Mouse (Mus musculus) embryo, embryonic 11.5 days (tissue): ENCODE measurements around the gene Nt5dc3.

ENCODE experiments used
- DNase-seq: peaks from one replicate; pipeline ENCODE4 v3.0.0-alpha.2; 2012; ENCODE audit warnings: low read depth, low spot score

The Nt5dc3 gene

DNA sequence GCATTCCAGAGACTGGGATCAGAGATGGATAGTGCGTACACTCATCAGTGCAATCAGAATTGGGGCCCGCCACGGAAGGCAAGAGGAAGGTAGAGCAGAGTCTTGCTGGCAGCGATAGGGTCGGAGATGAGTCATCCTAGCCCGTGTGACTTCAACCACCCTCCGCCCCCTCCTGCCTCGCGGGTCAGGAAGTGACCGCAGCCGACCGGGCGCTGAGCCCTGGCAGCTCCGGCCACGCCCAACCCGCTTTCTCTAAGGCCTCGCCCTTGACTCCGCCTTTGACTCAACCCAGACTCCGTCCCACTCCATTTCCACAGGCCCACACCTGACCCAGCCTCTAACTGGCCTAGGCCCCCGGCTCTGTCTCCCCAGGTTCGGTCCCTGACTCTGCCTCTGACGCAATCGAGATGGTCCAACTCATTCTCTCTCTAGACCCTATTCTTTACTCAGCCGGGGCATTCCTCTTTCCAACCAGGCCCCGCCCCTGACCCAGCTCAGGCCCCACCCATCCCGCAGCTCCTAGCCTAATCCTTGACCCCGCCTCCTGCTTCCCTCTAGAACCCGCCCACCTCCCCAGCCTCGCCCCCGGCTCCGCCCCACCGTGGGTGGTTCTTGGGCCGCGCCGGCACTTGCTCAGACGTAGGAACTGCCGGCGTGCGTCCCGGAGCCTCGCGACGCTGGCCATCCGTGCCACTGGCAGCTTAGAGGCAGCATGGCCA lies at the start of gene Nt5dc3:
Gene Nt5dc3 (plus strand): TSS at position 608 of the 719 bp plus-strand sequence.
- peak; percentile 95 for DNase-seq

DNA sequence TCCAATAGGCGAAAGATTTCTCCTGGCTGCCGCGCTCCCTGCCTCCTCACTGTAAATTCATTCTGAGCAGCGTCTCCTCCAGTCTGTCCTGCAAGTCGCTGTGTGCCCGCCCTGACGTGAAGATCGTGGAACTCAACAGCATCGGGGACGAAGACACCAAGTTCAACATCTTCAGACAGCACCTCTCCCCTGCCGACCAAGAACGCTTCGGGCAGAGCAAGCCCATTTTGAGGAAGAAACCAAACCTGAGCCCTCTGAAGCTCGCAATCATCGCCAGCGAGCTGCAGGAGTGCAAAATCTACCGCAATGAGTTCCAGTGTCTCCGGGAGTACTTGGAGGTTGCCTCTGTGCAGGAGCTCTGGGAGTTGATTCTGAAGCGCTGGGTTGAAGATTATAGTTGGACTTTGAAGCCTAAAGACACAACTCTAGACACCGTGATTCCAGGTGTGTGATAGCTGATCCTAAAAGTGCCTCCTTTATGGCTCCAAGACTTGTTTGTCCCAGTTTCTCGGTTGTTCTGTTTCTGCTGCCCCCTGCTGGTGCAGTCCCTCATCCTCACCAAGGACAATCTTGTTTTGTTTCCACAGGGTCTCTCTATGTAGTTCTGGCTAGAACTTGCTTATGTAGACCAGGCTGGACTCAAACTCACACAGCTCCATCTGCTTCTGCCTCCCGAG lies 47.8 kb upstream of the Nt5dc3 start:
- DNase-seq, result peak; percentile 81

DNA sequence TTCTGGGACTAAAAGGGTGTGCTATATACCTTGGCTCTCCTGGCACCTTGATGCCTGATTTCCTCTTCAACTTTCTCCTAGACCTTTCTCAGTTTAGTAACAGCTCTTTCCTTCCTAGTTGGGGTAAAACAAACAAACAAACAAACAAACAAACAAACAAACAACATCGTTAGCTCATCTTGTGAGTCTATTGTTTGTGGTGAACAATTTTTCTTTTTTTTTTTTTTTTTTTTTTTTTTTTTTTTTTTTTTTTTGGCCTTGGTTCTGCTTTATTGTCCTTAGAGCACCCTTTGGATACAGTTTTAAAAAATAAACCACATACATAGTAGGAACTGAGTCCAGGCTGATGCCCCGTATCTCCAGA lies 47.3 kb upstream of the Nt5dc3 start:
- no peak for DNase-seq

DNA sequence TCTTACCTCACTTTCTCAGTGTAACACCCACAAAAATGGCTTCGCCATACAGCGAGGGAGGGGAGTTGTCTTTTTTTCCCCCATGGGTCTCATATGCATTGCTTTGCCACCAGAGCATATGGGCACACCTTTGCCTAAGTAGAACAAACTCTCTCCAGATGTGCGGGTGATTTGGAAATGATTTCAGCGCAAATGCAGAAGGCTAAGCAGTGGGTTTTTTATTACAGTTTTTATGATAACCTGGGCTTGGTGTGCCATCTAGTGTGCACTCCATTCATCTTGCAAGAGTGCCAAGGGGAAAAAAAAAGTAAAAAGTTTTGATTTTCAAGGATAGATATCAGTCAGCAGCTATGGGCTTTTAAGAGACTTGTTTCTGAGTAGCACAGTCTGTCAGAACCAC lies 43.8 kb upstream of the Nt5dc3 start:
- DNase-seq, result no peak

DNA sequence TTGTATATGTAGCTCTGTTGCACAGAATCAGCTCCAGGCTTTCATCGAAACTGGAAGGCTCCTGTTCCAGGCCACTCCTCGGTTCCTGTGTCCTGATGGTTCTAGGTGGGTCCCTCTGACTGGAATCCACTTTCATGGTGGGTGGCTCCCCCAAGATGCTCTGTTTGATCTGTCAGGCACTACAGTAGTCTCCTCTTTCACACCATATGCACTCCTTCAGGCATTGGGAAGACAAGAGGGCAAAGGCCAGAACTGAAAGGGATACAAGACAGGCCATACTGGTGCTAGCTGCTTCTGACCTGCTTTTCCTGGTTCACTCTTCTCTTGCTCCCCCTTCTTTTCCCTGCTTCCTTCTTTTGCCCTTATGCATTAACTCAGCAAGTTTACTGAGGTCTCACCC lies 35.9 kb upstream of the Nt5dc3 start:
- DNase-seq, result no peak

DNA sequence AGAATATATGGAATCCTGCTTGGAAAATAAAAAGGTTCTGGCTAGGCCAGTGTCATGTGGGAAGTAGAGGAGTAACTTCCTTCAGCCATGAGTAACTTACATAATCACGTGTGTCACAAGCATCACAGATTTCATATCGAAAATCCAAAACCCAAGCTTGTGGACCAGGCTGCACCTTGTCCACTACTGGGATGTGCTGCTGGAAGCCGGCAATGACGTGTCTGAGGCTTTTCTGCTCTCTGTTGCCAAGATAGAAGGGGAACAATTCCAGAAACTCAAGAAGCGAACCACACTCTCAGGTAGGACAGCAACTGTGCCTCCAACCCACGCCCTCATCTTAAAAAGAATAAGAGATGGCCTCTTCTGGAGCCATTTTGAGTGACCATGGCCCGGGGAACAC lies 34.5 kb upstream of the Nt5dc3 start:
- no peak for DNase-seq

DNA sequence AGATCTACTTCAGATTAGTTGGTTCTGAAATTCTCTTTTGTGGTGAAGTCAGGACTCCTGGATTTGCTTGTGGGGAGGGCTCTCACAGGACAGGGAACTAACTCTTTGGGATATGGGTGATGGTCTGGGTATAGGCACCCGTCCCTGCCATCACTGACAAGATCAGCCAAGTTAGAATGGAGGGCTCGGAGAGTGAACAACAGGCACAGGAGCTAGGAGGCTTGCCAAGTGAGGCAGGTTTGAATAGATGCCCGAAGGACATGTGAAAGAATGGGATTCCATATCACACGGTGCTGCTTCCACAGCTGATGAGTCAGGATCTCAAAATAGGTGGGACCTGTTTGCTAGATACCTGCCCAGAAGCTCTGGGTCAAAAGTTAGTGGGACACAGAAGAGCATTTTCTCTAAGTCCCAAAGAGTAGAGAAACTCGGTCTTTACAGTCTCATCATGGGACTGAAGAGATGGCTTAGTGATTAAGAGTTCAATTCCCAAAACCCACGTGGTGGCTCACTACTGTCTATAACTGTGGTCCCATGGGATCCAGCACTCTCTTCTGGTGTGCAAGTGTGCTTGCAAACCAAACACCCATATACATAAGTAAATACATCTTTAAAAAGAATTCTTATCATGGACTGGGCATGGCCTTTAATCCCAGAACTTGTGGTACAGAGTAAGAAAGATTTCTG lies 22.8 kb upstream of the Nt5dc3 start:
- DNase-seq, result no peak

DNA sequence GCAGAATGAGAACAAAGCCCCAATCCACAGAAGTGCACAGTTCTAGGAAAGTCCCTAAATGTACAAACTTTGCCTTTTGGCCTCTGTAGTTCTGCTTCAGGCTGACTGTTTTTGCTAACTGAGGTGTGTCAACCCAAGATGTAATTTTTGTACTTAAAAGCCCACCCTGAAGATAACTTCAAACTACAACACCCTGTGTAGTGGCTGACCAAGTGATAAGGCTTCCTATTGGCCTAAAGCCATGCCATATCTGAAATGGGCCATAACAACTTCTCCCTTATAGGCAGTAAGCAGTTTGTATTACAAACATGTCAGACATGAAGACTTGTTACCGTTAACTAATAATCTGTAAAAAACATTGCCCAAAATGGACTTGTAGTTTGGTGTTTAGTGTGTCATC lies 21.1 kb upstream of the Nt5dc3 start:
- DNase-seq, result no peak

DNA sequence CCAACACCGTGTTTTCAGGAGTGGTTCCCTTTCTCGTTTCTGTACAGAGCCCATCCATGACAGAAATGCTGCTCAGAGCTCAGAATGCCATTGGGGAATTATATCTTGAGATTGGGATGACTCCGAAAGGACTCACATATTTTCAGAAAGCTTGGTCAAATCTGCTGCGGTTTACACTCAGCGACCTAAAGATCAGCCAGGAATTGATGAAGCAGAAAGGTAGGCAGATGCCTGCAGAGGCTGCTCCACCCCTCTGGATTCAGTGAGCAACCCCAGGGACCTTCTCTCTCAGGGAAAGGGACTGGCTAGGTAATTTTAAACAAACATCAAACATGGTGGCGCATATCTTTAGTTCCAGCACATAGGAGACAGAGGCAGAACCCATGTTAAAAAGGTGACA lies 20.6 kb upstream of the Nt5dc3 start:
- DNase-seq, result no peak

DNA sequence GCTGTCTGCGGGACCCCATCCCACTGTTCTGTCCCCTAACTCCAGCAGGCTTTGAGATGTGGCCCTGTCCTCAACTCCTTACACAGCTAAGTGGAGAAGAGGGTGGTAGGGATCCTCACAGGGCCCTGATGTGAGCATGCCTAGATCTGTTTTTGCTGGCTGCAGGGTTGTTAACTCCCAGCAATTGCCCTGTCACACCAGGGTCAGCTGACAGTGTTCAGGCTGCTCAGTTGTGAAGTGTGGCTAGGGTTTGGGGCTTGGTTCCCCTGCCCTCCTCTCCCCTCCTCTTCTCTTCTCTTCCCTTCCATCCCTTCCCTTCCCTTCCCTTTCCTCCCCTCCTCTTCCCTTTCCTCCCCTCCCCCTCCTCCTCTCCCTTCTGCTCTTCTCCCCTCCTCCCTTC lies 17.6 kb upstream of the Nt5dc3 start:
- no peak for DNase-seq

DNA sequence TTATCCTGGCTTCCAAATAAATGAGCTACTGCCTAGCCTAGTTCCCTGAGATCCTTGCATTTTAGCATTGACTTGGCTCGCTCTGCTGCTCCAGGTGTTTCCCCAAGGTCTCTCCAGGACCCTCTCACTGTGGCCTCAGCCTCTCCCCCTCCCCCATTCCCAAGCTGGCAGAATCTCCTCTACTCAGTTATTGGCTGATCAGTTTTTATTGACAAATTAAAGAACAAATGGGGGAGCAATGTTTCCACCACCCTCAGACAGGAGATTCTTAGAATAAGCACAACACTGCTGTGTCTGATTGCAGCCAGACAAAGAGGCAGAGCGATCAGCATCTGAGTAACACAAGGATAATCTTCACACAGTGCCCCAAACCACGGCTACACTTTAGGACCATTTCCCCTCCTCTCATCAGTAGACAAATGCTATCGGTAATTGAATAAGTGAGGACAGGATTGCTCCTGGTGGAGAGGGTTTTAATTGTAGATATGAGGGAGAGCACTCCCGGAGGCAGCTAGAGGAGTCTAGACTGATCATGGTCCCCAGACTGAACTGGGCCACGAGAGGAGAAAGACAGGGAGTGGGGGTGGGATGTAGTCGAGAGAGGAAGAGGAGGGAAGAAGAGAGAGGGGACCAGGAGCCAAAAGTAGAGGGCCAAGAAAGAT lies 17.0 kb upstream of the Nt5dc3 start:
- DNase-seq, result no peak

DNA sequence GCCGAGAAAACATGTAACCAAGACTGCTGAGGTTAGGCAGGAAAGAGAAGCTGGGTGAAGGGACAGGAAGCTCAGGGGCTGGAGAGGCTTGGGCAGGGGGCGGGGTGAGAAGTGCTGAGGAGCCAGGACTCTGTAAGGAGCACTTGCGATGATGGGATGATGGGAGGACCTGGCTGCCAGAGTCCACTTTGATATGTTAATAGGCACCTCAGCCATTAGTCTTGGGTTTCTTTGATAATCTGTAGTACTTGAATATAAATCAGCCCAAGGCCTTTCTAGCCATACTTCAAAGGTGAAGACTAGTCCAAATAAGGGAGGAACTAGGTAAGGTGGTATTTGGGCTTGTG lies 16.4 kb upstream of the Nt5dc3 start:
- no peak for DNase-seq

DNA sequence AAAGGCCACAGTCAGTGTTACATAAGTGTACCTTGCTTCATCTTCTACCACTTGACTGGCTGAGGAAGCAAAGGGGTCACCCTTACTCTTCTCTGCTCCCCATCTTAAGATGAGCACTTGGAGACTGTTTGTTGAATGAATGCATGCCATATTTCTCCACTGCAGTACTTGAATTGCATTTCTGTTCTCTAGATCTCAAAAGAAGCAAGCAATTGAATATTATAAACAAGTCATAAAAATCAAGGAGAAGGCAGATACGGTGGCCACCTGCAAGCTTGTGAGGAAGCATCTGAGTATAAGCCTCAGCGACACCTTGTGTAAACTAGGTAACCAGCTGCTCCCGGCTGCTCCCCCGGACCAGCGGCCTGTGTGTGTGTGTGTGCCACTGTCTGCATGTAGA lies 15.1 kb upstream of the Nt5dc3 start, which contains the start of gene Gm49358:
Gene Gm49358 (plus strand): TSS at position 301 of the 400 bp plus-strand sequence.
- DNase-seq, result no peak

DNA sequence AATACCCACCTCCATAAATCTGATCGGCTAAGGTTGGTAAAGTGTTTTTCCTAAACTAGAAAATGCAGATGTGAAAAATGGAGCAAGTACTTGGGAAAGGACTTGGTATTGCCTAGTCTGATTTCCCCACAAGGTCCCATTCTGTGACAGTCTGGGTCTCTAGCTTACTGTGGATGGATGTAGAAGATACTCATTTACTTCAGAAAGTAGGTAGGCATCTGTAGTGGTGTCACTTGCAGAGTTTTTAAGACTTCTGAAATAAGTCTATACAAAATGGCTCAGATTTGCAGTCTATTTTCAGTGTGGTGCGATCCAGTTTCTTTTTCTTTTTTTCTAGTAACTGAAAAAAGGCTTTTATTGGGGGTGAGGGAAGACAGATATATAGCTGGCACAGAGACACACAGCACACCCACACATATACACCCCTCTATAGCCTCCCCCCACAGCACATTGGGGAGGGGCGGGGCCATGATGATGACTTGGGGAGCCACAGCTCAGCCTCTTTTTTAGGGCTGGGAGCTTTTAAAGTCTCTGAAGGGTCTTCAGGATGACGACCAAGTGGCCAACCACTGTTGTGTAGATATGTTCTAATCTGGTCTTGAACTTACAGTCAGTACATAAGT lies 13.3 kb upstream of the Nt5dc3 start:
- no peak for DNase-seq

DNA sequence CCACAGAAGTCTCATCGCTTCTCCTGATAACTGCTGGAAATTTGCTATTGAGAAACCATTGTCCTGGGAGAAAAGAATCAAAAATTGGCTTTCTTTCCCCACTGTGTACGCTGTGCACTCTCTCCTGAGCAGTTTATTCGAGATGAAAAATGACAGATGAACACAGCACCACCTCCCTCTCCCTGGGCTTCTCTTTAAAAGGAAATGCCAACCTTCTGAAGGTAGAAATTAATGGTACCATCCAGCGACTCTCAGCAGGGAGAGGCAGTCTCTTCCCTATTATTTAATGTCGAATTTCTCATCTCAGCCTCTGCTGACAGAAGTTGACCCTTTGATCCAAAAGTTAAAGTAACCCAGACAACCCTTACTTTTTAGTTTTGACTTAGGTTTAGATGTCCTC lies 9.6 kb upstream of the Nt5dc3 start:
- DNase-seq, result no peak

DNA sequence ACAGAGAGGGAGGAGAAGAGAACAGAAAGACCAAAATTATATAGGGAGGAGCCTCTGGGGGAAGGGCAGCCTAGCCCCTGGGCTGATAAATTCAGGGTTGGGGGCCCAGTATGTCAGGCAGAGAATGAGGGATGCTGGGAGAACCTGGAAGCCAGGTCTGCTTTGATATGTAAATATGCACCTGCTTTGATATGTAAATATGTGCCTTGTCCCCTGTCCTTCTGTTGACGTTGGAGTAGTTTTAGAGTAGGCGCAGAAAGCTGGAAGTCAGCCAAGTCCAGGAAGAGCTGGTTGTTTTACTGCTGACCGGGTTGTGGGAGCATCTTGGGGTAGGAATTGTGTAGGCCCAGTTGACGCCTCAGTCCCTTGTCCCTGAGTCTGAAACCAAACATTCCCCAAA lies 9.0 kb upstream of the Nt5dc3 start:
- no peak for DNase-seq

DNA sequence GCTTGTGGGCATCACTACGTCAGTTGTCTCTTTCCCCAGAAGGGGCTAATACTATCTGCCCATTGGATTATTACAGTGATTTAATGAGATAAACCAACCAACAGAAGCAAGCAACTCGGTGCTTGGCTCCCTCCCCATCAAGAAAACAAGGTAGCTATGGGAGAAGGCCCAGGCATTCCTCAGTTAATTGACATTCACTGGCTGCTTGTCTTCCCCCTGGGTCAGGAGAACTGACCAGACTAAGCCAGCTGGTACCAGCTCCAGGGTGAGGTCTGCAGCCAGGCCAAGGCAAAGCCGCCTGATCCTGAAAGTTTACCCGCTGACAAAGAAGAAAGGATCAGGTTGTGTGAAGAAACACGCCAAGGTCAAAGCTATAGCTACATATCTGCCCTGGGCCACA lies 7.1 kb upstream of the Nt5dc3 start:
- no peak for DNase-seq

DNA sequence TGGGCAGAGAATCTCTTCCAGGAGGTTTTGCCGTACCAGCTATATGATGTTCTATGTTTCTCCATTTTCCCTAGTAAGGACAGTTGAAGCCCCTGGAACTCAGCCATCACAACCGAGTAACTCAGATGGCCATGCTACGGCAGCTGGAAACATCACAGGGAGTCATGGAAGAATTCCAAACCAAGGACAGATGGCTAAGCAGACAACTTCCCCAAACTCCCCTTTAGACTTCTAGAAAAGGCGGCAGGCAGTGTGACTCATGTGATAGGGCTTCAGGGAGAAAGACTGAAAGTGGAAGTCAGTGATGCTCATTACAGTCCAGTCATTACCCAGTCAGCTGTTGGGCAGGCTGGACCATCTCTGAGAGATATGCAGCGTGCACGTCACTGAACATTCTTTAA lies 6.6 kb upstream of the Nt5dc3 start:
- no peak for DNase-seq

DNA sequence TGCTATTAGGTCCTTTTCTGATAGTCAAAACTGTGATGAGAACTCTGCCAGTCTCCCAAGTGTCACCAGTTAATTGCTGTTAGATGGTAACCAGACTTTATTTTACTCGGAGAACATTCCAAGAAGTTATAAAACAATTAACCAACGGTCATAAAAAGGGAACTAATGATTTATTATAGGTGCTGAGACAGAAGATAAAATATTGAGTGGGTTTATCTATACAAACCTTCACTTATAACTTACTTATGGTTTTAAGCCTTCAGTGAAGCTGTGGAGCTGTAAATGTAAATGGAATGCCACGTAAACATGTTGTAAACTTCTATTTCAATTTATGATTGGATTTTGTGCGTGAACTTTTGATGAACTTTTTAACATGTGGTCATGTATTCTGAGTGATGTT lies 5.4 kb upstream of the Nt5dc3 start:
- DNase-seq, result no peak

DNA sequence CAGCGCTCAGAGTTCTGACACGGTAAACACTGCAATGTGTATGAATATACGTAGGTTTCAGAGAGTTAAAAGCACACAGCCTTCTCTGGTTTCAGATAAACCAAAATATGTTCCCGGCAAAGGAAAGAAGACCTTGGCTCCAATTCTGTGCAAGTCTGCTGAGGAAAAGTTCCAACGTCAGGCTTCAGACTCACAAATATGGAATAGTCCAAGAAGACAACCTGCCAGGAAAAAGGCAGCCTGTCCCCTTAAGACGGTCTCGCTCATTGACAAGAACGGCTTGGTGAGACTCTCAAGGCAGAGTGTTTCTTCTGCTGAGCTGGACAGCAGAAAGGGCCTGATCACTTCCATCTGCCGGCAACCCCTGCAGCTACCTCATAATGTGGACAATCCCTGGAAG lies 2.5 kb upstream of the Nt5dc3 start:
- DNase-seq, result no peak

DNA sequence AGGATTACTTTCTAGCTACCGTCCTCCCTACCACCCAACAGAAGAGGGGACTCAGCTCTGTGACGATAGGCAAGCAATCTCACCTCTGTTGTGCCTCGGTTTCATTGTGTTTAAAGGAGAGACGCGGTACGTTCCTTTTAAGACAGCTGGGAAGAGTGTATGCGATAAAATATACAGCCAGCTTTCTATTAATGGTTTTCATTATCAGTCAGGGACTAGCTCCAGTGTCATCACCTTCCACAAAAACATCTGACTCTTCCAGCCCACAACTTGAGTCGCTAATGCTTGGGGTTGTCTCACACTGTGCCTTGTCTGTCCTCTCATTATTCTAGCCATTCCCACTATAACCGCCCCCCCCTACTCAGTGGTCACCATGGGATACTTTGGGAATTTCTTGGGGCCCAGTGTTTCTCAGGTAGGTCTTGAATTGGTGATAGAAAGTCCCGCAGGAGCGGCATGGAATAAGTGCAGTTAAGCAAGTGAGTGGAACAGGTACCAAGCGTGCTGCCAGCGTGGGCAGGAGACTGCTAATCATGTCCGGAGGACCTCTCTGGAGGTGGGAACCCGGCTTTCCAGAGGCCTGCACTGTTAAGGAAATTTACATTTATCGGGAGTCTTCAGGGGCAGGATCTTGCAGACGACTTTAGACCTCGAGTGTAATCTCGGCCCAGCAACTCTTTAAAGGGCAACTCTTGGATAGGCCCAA lies 1.0 kb upstream of the Nt5dc3 start:
- no peak for DNase-seq
